Comparison of ENCODE assay signal across 2 mouse cellular contexts in genomic region chr16:17556180-17556579, GRCm38 (mm10).
TF ChIP-seq lines count a peak whose summit lies in the region.

No protein-coding gene starts in this region.

TF ChIP-seq in C2C12, 6 proteins besides CTCF, POLR2A, EP300 and RAD21:
- TF ChIP-seq MAX (IDR thresholded peaks at IDR 0.05) = no peak
- no peak for TF ChIP-seq MYOG (IDR thresholded peaks at IDR 0.05; ENCODE audit: control insufficient read depth, extremely low read depth, insufficient read length)
- no peak for TF ChIP-seq MYOD1 (IDR thresholded peaks at IDR 0.05; ENCODE audit: control insufficient read depth, insufficient read length, low read depth)
- peak; percentile 42 for TF ChIP-seq USF1 (IDR thresholded peaks at IDR 0.05; ENCODE audit: low read depth)
- no peak for TF ChIP-seq CEBPB (IDR thresholded peaks at IDR 0.05; ENCODE audit: low read depth)
TF ChIP-seq in C2C12: peak in this region for 1.

TF ChIP-seq in MEL, 35 proteins besides CTCF, POLR2A, EP300 and RAD21:
- no peak for TF ChIP-seq JUND (IDR thresholded peaks at IDR 0.05; ENCODE audit: low read depth, low read length)
- TF ChIP-seq BHLHE40 (IDR thresholded peaks at IDR 0.05; ENCODE audit: borderline replicate concordance, low read depth, low read length) = 0 out of 2 replicates have a peak, but pooled peaks have one; percentile 9
- peak; percentile 85 for TF ChIP-seq USF1 (IDR thresholded peaks at IDR 0.05; ENCODE audit: low read depth, low read length)
- TF ChIP-seq TBP (IDR thresholded peaks at IDR 0.05; ENCODE audit: low read depth, low read length) = no peak
- no peak for TF ChIP-seq MAFK (IDR thresholded peaks at IDR 0.05; ENCODE audit: borderline replicate concordance, low read depth, low read length)
- TF ChIP-seq CHD1 (IDR thresholded peaks at IDR 0.05; ENCODE audit: low read depth, low read length) = no peak
- TF ChIP-seq USF2 (IDR thresholded peaks at IDR 0.05; ENCODE audit: borderline replicate concordance in 1 of 2, insufficient read depth in 1 of 2, low read depth in 1 of 2, low read length in 2 of 2) = peak in 1 of 2 experiments; percentile 53; a peak in 1 of 4 replicates
- TF ChIP-seq CHD2 (IDR thresholded peaks at IDR 0.05; ENCODE audit: low read length) = no peak
